Mouse (Mus musculus): ENCODE data around the gene Fibp. TPM values are rescaled to one million over a fixed set of nuclear protein-coding genes. Genes with fewer than 3 reads are reported as not detected.

Gene Fibp
- polyA plus RNA-seq, 1 experiment from 2014 or later, result 111 TPM

DNA sequence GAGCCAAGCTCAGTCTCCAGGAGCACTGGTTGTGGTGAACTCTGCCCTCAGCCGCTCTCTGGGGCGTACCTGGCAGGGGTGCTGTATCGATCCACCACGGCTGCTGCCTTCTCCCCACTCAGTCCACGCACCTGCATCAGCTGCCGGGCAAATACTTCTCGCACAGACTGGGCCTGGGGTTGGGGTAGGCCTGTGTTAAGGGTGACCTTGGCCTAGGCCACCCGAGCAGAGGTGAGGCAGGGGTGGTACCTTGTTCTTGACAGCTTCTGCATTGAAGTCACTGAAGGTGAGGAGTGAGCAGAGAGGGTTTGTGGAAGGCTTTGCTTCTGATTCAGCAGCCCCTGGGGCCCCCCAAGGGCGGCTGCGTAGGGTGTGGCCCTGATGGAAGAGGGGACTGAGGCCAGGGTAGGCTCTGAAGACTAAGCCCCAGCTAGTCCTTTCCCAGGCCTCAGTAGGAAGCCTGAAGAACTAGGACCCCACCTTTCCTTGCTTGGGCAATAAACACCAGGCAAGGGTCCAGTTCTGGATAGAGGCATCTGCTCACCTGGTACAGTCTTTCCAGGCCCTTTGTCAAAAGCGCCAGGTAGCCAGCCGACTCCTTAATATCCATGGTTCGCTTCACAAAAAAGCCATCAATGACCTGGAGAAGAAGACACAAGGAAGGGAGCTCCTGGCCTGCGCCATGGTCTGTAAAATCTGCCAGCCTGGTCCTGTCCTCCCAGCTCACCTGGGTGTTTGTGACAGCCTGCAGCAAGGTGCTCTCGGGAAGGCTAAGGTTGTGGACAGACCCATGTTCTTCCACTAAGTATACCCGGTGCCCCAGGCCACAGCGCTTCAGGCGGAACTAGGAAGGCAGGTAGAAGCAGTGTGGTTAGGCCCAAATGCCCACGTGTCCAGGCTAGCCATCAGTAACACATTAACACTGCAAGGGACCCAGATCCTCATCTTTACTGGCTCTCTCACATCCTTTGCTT, 23.3 kb downstream of the Fibp start:
- Histone ChIP-seq H3K4me3 (ENCODE audit: low read length) (no peak overlapping the region), H3K36me3 (ENCODE audit: control insufficient read depth, insufficient read depth, low read length) (peaks cover 40% of the 10 kb centered on the region), H3K27me3 (ENCODE audit: control insufficient read depth, insufficient read depth, low read depth, low read length) (no peaks in the 10 kb centered on the region), H3K4me2 (ENCODE audit: low read depth, low read length) (no peak overlapping the region), H3K27ac (ENCODE audit: low read length) (peak overlapping the region; percentile 83; the same call in 1 of the 2 replicates), H3K9me3 (ENCODE audit: control insufficient read depth, low read length) (no peaks in the 10 kb centered on the region), H3K9ac (ENCODE audit: low read length) (no peak overlapping the region), H3K4me1 (replicated peaks; ENCODE audit: control insufficient read depth, insufficient read depth, low read length) (peaks cover 40% of the 10 kb centered on the region)
- ATAC-seq (ENCODE audit: low read depth), result no peak
- WGBS, result 89% methylated on average over 19 of the region's 19 CpGs

- Histone ChIP-seq H3K4me2 (ENCODE audit: low read depth, low read length) (no peak overlapping the region), H3K9me3 (ENCODE audit: control insufficient read depth, low read length) (no peaks in the 10 kb centered on the region), H3K4me1 (replicated peaks; ENCODE audit: control insufficient read depth, insufficient read depth, low read length) (peaks cover 40% of the 10 kb centered on the region), H3K27me3 (ENCODE audit: control insufficient read depth, insufficient read depth, low read depth, low read length) (no peaks in the 10 kb centered on the region), H3K9ac (ENCODE audit: low read length) (0 out of 2 replicates have a peak overlapping the region, but pooled peaks have one; percentile 6), H3K27ac (ENCODE audit: low read length) (peak overlapping the region; percentile 83), H3K4me3 (ENCODE audit: low read length) (no peak overlapping the region), H3K36me3 (ENCODE audit: control insufficient read depth, insufficient read depth, low read length) (peaks cover 33% of the 10 kb centered on the region)
- 64% methylated on average over 5 of the region's 5 CpGs for WGBS
- ATAC-seq (ENCODE audit: low read depth), result no peak
Measured at GRCm38 (mm10) chr19:5484496-5484895, 24.1 kb downstream of the Fibp start.

DNA sequence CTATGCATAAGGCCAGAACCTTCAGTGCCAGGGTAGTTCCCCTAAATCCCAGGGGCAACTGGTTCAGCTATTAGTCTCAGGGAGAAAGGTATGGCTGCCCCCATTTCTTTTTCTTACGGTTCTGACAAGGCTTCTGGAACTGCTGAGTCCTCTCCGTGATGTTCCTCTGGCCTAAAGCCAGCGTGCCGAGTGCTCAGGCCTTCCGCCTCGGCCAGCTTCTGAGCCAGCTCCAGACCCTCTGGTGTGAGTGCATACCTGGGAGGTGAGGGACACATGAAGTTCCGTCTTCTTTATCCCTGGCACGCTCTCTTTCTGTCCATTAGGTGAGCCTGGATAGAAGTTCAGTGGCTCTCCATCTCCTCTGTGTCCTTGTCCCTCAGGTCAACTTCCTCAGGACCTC, 25.0 kb downstream of the Fibp start:
- peak overlapping the region; percentile 83 for H3K27ac ChIP-seq (ENCODE audit: low read length)
- peaks cover 27% of the 10 kb centered on the region for H3K36me3 ChIP-seq (ENCODE audit: control insufficient read depth, insufficient read depth, low read length)
- no peaks in the 10 kb centered on the region for H3K27me3 ChIP-seq (ENCODE audit: control insufficient read depth, insufficient read depth, low read depth, low read length)

GRCm38 (mm10) chr19:5485821-5486220, 25.4 kb downstream of the Fibp start:
- WGBS, result 91% methylated on average over 7 of the region's 7 CpGs
- Histone ChIP-seq H3K9ac (ENCODE audit: low read length) (peak overlapping the region; percentile 24; the same call in 1 of the 2 replicates), H3K4me3 (ENCODE audit: low read length) (no peak overlapping the region), H3K4me2 (ENCODE audit: low read depth, low read length) (no peak overlapping the region), H3K36me3 (ENCODE audit: control insufficient read depth, insufficient read depth, low read length) (peaks cover 27% of the 10 kb centered on the region), H3K27me3 (ENCODE audit: control insufficient read depth, insufficient read depth, low read depth, low read length) (no peaks in the 10 kb centered on the region), H3K27ac (ENCODE audit: low read length) (peak overlapping the region; percentile 83), H3K4me1 (replicated peaks; ENCODE audit: control insufficient read depth, insufficient read depth, low read length) (peaks cover 45% of the 10 kb centered on the region), H3K9me3 (ENCODE audit: control insufficient read depth, low read length) (no peaks in the 10 kb centered on the region)
- ATAC-seq (ENCODE audit: low read depth), result no peak

More for the DNA sequence above, 25.0 kb downstream of the Fibp start:
- H3K4me2 ChIP-seq (ENCODE audit: low read depth, low read length), result no peak overlapping the region
- WGBS, result 67% methylated on average over 8 of the region's 8 CpGs
- no peaks in the 10 kb centered on the region for H3K9me3 ChIP-seq (ENCODE audit: control insufficient read depth, low read length)
- peaks cover 45% of the 10 kb centered on the region for H3K4me1 ChIP-seq (replicated peaks; ENCODE audit: control insufficient read depth, insufficient read depth, low read length)
- H3K4me3 ChIP-seq (ENCODE audit: low read length), result no peak overlapping the region
- ATAC-seq (ENCODE audit: low read depth), result no peak
- 0 out of 2 replicates have a peak overlapping the region, but pooled peaks have one; percentile 7 for H3K9ac ChIP-seq (ENCODE audit: low read length)

- 59% methylated on average over 8 of the region's 8 CpGs for WGBS
- peak overlapping the region; percentile 83 for H3K27ac ChIP-seq (ENCODE audit: low read length)
- H3K4me3 ChIP-seq (ENCODE audit: low read length), result no peak overlapping the region; the same call in 1 of the 2 replicates
- peaks cover 45% of the 10 kb centered on the region for H3K4me1 ChIP-seq (replicated peaks; ENCODE audit: control insufficient read depth, insufficient read depth, low read length)
- H3K36me3 ChIP-seq (ENCODE audit: control insufficient read depth, insufficient read depth, low read length), result peaks cover 24% of the 10 kb centered on the region
- H3K27me3 ChIP-seq (ENCODE audit: control insufficient read depth, insufficient read depth, low read depth, low read length), result no peaks in the 10 kb centered on the region
- H3K9ac ChIP-seq (ENCODE audit: low read length), result peak overlapping the region; percentile 24; the same call in 1 of the 2 replicates
- H3K9me3 ChIP-seq (ENCODE audit: control insufficient read depth, low read length), result no peaks in the 10 kb centered on the region
- no peak for ATAC-seq (ENCODE audit: low read depth)
- H3K4me2 ChIP-seq (ENCODE audit: low read depth, low read length), result peak overlapping the region; percentile 22; the same call in 1 of the 2 replicates
Measured at GRCm38 (mm10) chr19:5486286-5486685, 25.9 kb downstream of the Fibp start.

GRCm38 (mm10) chr19:5486771-5487170, 26.4 kb downstream of the Fibp start:
- Histone ChIP-seq H3K27me3 (ENCODE audit: control insufficient read depth, insufficient read depth, low read depth, low read length) (no peaks in the 10 kb centered on the region), H3K9ac (ENCODE audit: low read length) (no peak overlapping the region), H3K4me3 (ENCODE audit: low read length) (no peak overlapping the region), H3K9me3 (ENCODE audit: control insufficient read depth, low read length) (no peaks in the 10 kb centered on the region), H3K4me1 (replicated peaks; ENCODE audit: control insufficient read depth, insufficient read depth, low read length) (peaks cover 46% of the 10 kb centered on the region), H3K4me2 (ENCODE audit: low read depth, low read length) (peak overlapping the region; percentile 22; the same call in 1 of the 2 replicates), H3K27ac (ENCODE audit: low read length) (peak overlapping the region; percentile 83), H3K36me3 (ENCODE audit: control insufficient read depth, insufficient read depth, low read length) (peaks cover 19% of the 10 kb centered on the region)
- no peak for ATAC-seq (ENCODE audit: low read depth)
- 77% methylated on average over 4 of the region's 4 CpGs for WGBS

GRCm38 (mm10) chr19:5487768-5488550, 27.5 kb downstream of the Fibp start, which contains the start of gene Mus81:
Gene Mus81 (minus strand): TSS chr19:5488402.
- H3K9ac ChIP-seq (ENCODE audit: low read length), result peak within 1 kb of the TSS; percentile 82
- H3K9me3 ChIP-seq (ENCODE audit: control insufficient read depth, low read length), result no peaks in the 10 kb centered on the region
- under 1% methylated on average over 39 of the region's 39 CpGs for WGBS
- peak within 1 kb of the TSS; percentile 58 for H3K4me3 ChIP-seq (ENCODE audit: low read length)
- peak within 1 kb of the TSS; percentile 94 for H3K4me2 ChIP-seq (ENCODE audit: low read depth, low read length)
- H3K27me3 ChIP-seq (ENCODE audit: control insufficient read depth, insufficient read depth, low read depth, low read length), result no peaks in the 10 kb centered on the region
- peaks cover 51% of the 10 kb centered on the region for H3K4me1 ChIP-seq (replicated peaks; ENCODE audit: control insufficient read depth, insufficient read depth, low read length)
- H3K36me3 ChIP-seq (ENCODE audit: control insufficient read depth, insufficient read depth, low read length), result peaks cover 16% of the 10 kb centered on the region
- H3K27ac ChIP-seq (ENCODE audit: low read length), result peak within 1 kb of the TSS; percentile 98
- ATAC-seq (ENCODE audit: low read depth), result peak; percentile 78

- peaks cover 47% of the 10 kb centered on the region for H3K4me1 ChIP-seq (replicated peaks; ENCODE audit: control insufficient read depth, insufficient read depth, low read length)
- under 1% methylated on average over 26 of the region's 26 CpGs for WGBS
Measured at GRCm38 (mm10) chr19:5488878-5489571, 28.6 kb downstream of the Fibp start.

More at GRCm38 (mm10) chr19:5488878-5489571, 28.6 kb downstream of the Fibp start:
- H3K27me3 ChIP-seq (ENCODE audit: control insufficient read depth, insufficient read depth, low read depth, low read length), result no peaks in the 10 kb centered on the region
- peak; percentile 84 for ATAC-seq (ENCODE audit: low read depth)
- peak overlapping the region; percentile 98 for H3K27ac ChIP-seq (ENCODE audit: low read length)
- no peaks in the 10 kb centered on the region for H3K9me3 ChIP-seq (ENCODE audit: control insufficient read depth, low read length)
- peaks cover 19% of the 10 kb centered on the region for H3K36me3 ChIP-seq (ENCODE audit: control insufficient read depth, insufficient read depth, low read length)
- H3K4me3 ChIP-seq (ENCODE audit: low read length), result peak overlapping the region; percentile 58
- peak overlapping the region; percentile 94 for H3K4me2 ChIP-seq (ENCODE audit: low read depth, low read length)
- H3K9ac ChIP-seq (ENCODE audit: low read length), result peak overlapping the region; percentile 69

Data from lung, embryonic 16.5 days (tissue).